Mouse (Mus musculus) lung, adult 2 months (tissue): ENCODE measurements around the gene Fbxw9. TPM values are rescaled to one million over a fixed set of nuclear protein-coding genes. Genes with fewer than 3 reads are reported as not detected.

Source experiments
- DNase-seq: peaks from one replicate; pipeline ENCODE4 v3.0.0; 2022
- H3K4me1 ChIP-seq: fragments of 200-500 bp; 2 replicates; pipeline ENCODE4 v1.6.1; 2011; ENCODE audit warnings: low read length; ENCODE audit not compliant: control insufficient read depth, insufficient read depth
- H3K4me3 ChIP-seq: fragments of 200-500 bp; replicated peaks from 2 replicates; pipeline ENCODE3; 2011; ENCODE audit warnings: low read depth, mild to moderate bottlenecking, control low read depth, low read length; ENCODE audit errors: extremely low read depth
- CTCF ChIP-seq: fragments of 200-500 bp; IDR thresholded peaks from 2 replicates; pipeline ENCODE4 v1.5.1; 2011; ENCODE audit warnings: mild to moderate bottlenecking, low read length, control low read depth; ENCODE audit not compliant: insufficient read depth
- POLR2A ChIP-seq: fragments of 200-500 bp; IDR thresholded peaks from 2 replicates; pipeline ENCODE4 v1.6.1; 2011; ENCODE audit warnings: low read depth, mild to moderate bottlenecking, control low read depth, low read length, borderline replicate concordance; ENCODE audit errors: extremely low read depth
- WGBS: fragments of 180-500 bp; shearing (Covaris S2); methylation state at CpG from one replicate; pipeline ENCODE4 v1.1.7; 2018; 5-methylcytosine and 5-hydroxymethylcytosine counted together
- polyA plus RNA-seq: library from polyadenylated mRNA; depleted of rRNA; stranded (reverse); fragments of >200 nt; gene quantifications from 2 replicates; pipeline ENCODE4 v1.2.3, GENCODE M21; 2012

Gene Fbxw9
- polyA plus RNA-seq, 1 experiment: 44.7 TPM

- no peak for DNase-seq
- TF ChIP-seq POLR2A (no peak), CTCF (no peak)
- WGBS: 70% methylated on average over 5 of the region's 5 CpGs
- no peak overlapping the region for H3K4me3 ChIP-seq
- peaks cover 8% of the 10 kb centered on the region for H3K4me1 ChIP-seq
Measured at GRCm38 (mm10) chr8:85071041-85071440, 11.2 kb downstream of the Fbxw9 start.

- TF ChIP-seq POLR2A (peak; percentile 64), CTCF (no peak)
- WGBS: under 1% methylated on average over 68 of the region's 68 CpGs
- Histone ChIP-seq H3K4me1 (peaks cover 8% of the 10 kb centered on the region), H3K4me3 (peak within 1 kb of the TSS; percentile 79)
- peak; percentile 88 for DNase-seq
Measured at GRCm38 (mm10) chr8:85071514-85072281, 11.8 kb downstream of the Fbxw9 start, which contains the start of gene Dhps. Dhps (plus strand) TSS chr8:85071757.

GRCm38 (mm10) chr8:85072364-85072929 is 12.6 kb downstream of the Fbxw9 start:
- Histone ChIP-seq H3K4me1 (peaks cover 8% of the 10 kb centered on the region), H3K4me3 (peak overlapping the region; percentile 79)
- no peak for DNase-seq
- WGBS: 30% methylated on average over 9 of the region's 9 CpGs
- TF ChIP-seq CTCF (no peak), POLR2A (no peak)

GRCm38 (mm10) chr8:85073041-85073612 is 13.3 kb downstream of the Fbxw9 start:
- no peak for DNase-seq
- 84% methylated on average over 15 of the region's 15 CpGs for WGBS
- no peak for TF ChIP-seq POLR2A
- no peak for TF ChIP-seq CTCF
- H3K4me3 ChIP-seq: no peak overlapping the region
- H3K4me1 ChIP-seq: peaks cover 8% of the 10 kb centered on the region

- TF ChIP-seq POLR2A (no peak), CTCF (no peak)
- 77% methylated on average over 10 of the region's 10 CpGs for WGBS
Measured at GRCm38 (mm10) chr8:85074167-85074566, 14.3 kb downstream of the Fbxw9 start.

GRCm38 (mm10) chr8:85074617-85075016 is 14.8 kb downstream of the Fbxw9 start:
- TF ChIP-seq CTCF: no peak
- no peak for TF ChIP-seq POLR2A
- Histone ChIP-seq H3K4me1 (peaks cover 8% of the 10 kb centered on the region), H3K4me3 (no peak overlapping the region)
- 88% methylated on average over 10 of the region's 10 CpGs for WGBS
- no peak for DNase-seq

More at GRCm38 (mm10) chr8:85074167-85074566, 14.3 kb downstream of the Fbxw9 start:
- H3K4me3 ChIP-seq: no peak overlapping the region
- H3K4me1 ChIP-seq: peaks cover 8% of the 10 kb centered on the region
- DNase-seq: no peak

- TF ChIP-seq POLR2A: no peak
- TF ChIP-seq CTCF: peak; percentile 58
- H3K4me3 ChIP-seq: no peak overlapping the region
- peak; percentile 41 for DNase-seq
- WGBS: 77% methylated on average over 9 of the region's 9 CpGs
- H3K4me1 ChIP-seq: peaks cover 12% of the 10 kb centered on the region
Measured at GRCm38 (mm10) chr8:85076001-85076400, 16.1 kb downstream of the Fbxw9 start.

- WGBS: 0% methylated on average over 2 of the region's 2 CpGs
- DNase-seq: peak; percentile 57
- Histone ChIP-seq H3K4me1 (peaks cover 16% of the 10 kb centered on the region), H3K4me3 (no peak overlapping the region)
- peak; percentile 96 for TF ChIP-seq CTCF
- no peak for TF ChIP-seq POLR2A
Measured at GRCm38 (mm10) chr8:85076993-85077392, 17.1 kb downstream of the Fbxw9 start.

- DNase-seq: no peak
- TF ChIP-seq CTCF (no peak), POLR2A (no peak)
- WGBS: under 1% methylated on average over 25 of the region's 25 CpGs
- peaks cover 15% of the 10 kb centered on the region for H3K4me1 ChIP-seq
- H3K4me3 ChIP-seq: peak overlapping the region; percentile 87
Measured at GRCm38 (mm10) chr8:85080214-85080531, 20.3 kb downstream of the Fbxw9 start.

GRCm38 (mm10) chr8:85080532-85081215 is 20.8 kb downstream of the Fbxw9 start, which contains the start of gene Wdr83os:
Wdr83os (plus strand) TSS chr8:85080740.
- DNase-seq: peak; percentile 68

More at GRCm38 (mm10) chr8:85080532-85081215, 20.8 kb downstream of the Fbxw9 start, which contains the start of gene Wdr83os:
- Histone ChIP-seq H3K4me1 (peaks cover 15% of the 10 kb centered on the region), H3K4me3 (peak within 1 kb of the TSS; percentile 87)
- TF ChIP-seq CTCF (no peak), POLR2A (no peak)
- under 1% methylated on average over 30 of the region's 30 CpGs for WGBS
